Mouse (Mus musculus): ENCODE measurements around the gene Musk. TPM values are rescaled to one million over a fixed set of nuclear protein-coding genes. Genes with fewer than 3 reads are reported as not detected.

The Musk gene
- polyA plus RNA-seq, 1 experiment, result 0.39 TPM

- no peaks in the 10 kb centered on the region for H3K27me3 ChIP-seq (ENCODE audit: control insufficient read depth, insufficient read depth, low read length)
- no peak for TF ChIP-seq CTCF (IDR thresholded peaks at IDR 0.05; ENCODE audit: borderline replicate concordance, control insufficient read depth, extremely low read depth, insufficient read depth, low read length, poor library complexity)
- no peak for TF ChIP-seq POLR2A (IDR thresholded peaks at IDR 0.05; ENCODE audit: control insufficient read depth, extremely low read depth, insufficient read depth, low read length, poor library complexity)
- no peak overlapping the region for H3K4me3 ChIP-seq (ENCODE audit: control insufficient read depth, insufficient read depth, low read length)
- H3K4me1 ChIP-seq (replicated peaks; ENCODE audit: control insufficient read depth, insufficient read depth, low read length), result no peaks in the 10 kb centered on the region
- WGBS, result 98% methylated on average over 7 of the region's 7 CpGs
- H3K36me3 ChIP-seq (ENCODE audit: control insufficient read depth, insufficient read depth, low read length), result no peaks in the 10 kb centered on the region
- DNase-seq, result no peak
- H3K27ac ChIP-seq (ENCODE audit: control insufficient read depth, insufficient read depth, low read length), result no peak overlapping the region
Measured at GRCm38 (mm10) chr4:58374141-58374870, 88.5 kb downstream of the Musk start.

DNA sequence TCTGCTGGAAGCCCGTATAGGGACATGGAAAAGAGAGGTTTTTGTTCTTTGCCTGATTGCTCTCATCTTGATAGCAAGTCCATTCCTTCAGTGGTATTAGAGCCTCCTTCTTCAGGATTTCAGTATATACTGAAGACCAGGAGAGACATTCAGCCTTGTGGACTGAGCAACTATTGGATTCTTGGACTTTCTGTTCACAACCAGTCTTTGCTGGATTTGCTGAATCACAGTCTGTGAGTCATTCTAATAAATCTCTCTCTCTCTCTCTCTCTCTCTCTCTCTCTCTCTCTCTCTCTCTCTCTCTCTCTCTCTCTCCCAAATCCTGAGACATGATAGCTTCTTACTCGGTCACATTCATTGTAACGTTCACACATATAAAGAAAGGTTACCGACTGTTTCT lies 93.4 kb downstream of the Musk start:
- no peaks in the 10 kb centered on the region for H3K4me1 ChIP-seq (replicated peaks; ENCODE audit: control insufficient read depth, insufficient read depth, low read length)
- H3K36me3 ChIP-seq (ENCODE audit: control insufficient read depth, insufficient read depth, low read length), result no peaks in the 10 kb centered on the region
- H3K27ac ChIP-seq (ENCODE audit: control insufficient read depth, insufficient read depth, low read length), result no peak overlapping the region
- DNase-seq, result no peak
- H3K4me3 ChIP-seq (ENCODE audit: control insufficient read depth, insufficient read depth, low read length), result no peak overlapping the region
- H3K27me3 ChIP-seq (ENCODE audit: control insufficient read depth, insufficient read depth, low read length), result no peaks in the 10 kb centered on the region
- TF ChIP-seq CTCF (IDR thresholded peaks at IDR 0.05; ENCODE audit: borderline replicate concordance, control insufficient read depth, extremely low read depth, insufficient read depth, low read length, poor library complexity) (no peak), POLR2A (IDR thresholded peaks at IDR 0.05; ENCODE audit: control insufficient read depth, extremely low read depth, insufficient read depth, low read length, poor library complexity) (no peak)
- WGBS, result 94% methylated on average over 4 of the region's 4 CpGs

- no peaks in the 10 kb centered on the region for H3K36me3 ChIP-seq (ENCODE audit: control insufficient read depth, insufficient read depth, low read length)
- H3K27me3 ChIP-seq (ENCODE audit: control insufficient read depth, insufficient read depth, low read length), result no peaks in the 10 kb centered on the region
- WGBS, result 91% methylated on average over 12 of the region's 12 CpGs
- TF ChIP-seq CTCF (IDR thresholded peaks at IDR 0.05; ENCODE audit: borderline replicate concordance, control insufficient read depth, extremely low read depth, insufficient read depth, low read length, poor library complexity), result no peak
- TF ChIP-seq POLR2A (IDR thresholded peaks at IDR 0.05; ENCODE audit: control insufficient read depth, extremely low read depth, insufficient read depth, low read length, poor library complexity), result no peak
- no peaks in the 10 kb centered on the region for H3K4me1 ChIP-seq (replicated peaks; ENCODE audit: control insufficient read depth, insufficient read depth, low read length)
- H3K4me3 ChIP-seq (ENCODE audit: control insufficient read depth, insufficient read depth, low read length), result no peak overlapping the region
- DNase-seq, result no peak
- no peak overlapping the region for H3K27ac ChIP-seq (ENCODE audit: control insufficient read depth, insufficient read depth, low read length)
Measured at GRCm38 (mm10) chr4:58400861-58401341, 115.1 kb downstream of the Musk start.

DNA sequence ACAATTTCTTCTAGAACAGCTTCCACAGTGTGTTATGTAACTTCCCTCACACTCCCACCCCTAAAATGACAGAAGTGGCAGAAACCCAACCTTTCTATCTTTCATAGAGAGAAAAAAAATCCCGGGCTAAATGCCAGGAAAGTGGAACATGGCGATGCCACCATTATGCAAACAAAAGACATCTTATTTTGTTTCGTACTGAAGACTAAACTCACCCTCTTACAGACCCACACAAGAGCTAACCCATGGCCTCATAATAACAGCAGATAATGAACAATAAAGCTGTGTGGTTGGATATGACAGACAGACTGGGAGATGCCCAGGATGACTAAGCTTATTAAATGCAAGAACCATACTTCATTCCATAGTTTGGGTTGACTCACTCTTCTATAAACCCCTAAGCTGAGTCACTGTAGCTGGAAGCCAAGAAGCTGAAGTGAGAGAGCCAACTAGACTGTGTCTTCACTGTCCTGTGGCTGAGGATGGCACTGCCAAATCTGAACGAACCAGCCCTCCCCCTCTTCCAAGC lies 116.3 kb downstream of the Musk start:
- DNase-seq, result no peak
- no peaks in the 10 kb centered on the region for H3K36me3 ChIP-seq (ENCODE audit: control insufficient read depth, insufficient read depth, low read length)
- no peak for TF ChIP-seq CTCF (IDR thresholded peaks at IDR 0.05; ENCODE audit: borderline replicate concordance, control insufficient read depth, extremely low read depth, insufficient read depth, low read length, poor library complexity)
- H3K27me3 ChIP-seq (ENCODE audit: control insufficient read depth, insufficient read depth, low read length), result no peaks in the 10 kb centered on the region
- no peak overlapping the region for H3K27ac ChIP-seq (ENCODE audit: control insufficient read depth, insufficient read depth, low read length)
- H3K4me3 ChIP-seq (ENCODE audit: control insufficient read depth, insufficient read depth, low read length), result no peak overlapping the region
- no peaks in the 10 kb centered on the region for H3K4me1 ChIP-seq (replicated peaks; ENCODE audit: control insufficient read depth, insufficient read depth, low read length)
- WGBS, result 68% methylated on average over 4 of the region's 4 CpGs

DNA sequence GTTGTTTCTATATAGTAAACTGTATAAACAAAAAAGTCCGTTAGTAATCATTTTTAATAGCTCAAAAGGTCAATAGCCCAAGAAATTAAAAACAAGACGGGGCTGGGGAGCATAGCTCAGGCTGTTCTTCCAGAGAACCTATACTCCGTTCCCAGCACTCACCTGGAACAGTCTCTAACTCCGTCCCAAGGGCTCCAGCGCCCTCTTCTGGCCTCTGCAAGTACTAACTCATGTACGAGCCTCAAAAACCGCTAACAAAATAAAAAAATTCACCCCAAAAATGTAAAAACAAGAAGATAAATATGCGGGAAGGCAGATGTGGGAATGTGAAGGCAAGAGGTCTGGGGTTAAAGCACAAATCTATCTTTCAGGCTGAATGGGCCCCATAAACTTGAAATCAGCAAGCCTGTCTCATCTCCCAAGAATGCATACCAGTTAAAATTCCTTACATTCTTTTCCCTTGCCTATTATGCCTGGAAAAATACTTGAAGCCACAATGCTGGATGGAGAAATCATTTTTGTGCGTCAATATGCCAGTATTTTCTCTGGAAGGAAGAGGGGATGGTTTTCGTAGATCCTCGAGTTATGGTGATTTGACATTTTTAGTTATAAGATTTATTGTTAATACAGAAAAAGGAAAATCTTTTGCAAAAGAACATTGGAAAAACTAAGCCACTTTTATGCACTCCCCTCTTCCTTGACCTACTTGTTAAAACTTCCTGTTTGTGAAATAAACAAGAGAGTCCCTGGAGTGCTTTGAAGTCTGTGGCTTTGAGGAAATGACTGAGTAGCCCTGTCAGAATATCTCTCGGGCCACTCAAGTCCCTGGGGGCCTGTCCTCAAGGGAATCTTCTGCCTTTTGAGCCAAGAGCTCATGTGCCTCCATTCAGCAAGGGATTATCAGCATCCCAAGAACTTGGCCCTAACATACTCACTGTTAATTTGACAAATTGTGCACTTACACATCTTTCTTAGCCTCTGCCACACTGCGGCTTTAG lies 127.7 kb downstream of the Musk start:
- WGBS, result 89% methylated on average over 13 of the region's 13 CpGs

GRCm38 (mm10) chr4:58415537-58415936 lies 129.8 kb downstream of the Musk start:
- H3K4me1 ChIP-seq (replicated peaks; ENCODE audit: control insufficient read depth, insufficient read depth, low read length), result no peaks in the 10 kb centered on the region
- no peak overlapping the region for H3K27ac ChIP-seq (ENCODE audit: control insufficient read depth, insufficient read depth, low read length)
- 96% methylated on average over 3 of the region's 3 CpGs for WGBS
- H3K27me3 ChIP-seq (ENCODE audit: control insufficient read depth, insufficient read depth, low read length), result no peaks in the 10 kb centered on the region
- DNase-seq, result no peak
- no peak overlapping the region for H3K4me3 ChIP-seq (ENCODE audit: control insufficient read depth, insufficient read depth, low read length)
- TF ChIP-seq POLR2A (IDR thresholded peaks at IDR 0.05; ENCODE audit: control insufficient read depth, extremely low read depth, insufficient read depth, low read length, poor library complexity), result no peak
- no peaks in the 10 kb centered on the region for H3K36me3 ChIP-seq (ENCODE audit: control insufficient read depth, insufficient read depth, low read length)

More for the DNA sequence above, 127.7 kb downstream of the Musk start:
- H3K27me3 ChIP-seq (ENCODE audit: control insufficient read depth, insufficient read depth, low read length), result no peaks in the 10 kb centered on the region
- H3K27ac ChIP-seq (ENCODE audit: control insufficient read depth, insufficient read depth, low read length), result no peak overlapping the region
- no peak for TF ChIP-seq POLR2A (IDR thresholded peaks at IDR 0.05; ENCODE audit: control insufficient read depth, extremely low read depth, insufficient read depth, low read length, poor library complexity)
- TF ChIP-seq CTCF (IDR thresholded peaks at IDR 0.05; ENCODE audit: borderline replicate concordance, control insufficient read depth, extremely low read depth, insufficient read depth, low read length, poor library complexity), result no peak
- H3K4me1 ChIP-seq (replicated peaks; ENCODE audit: control insufficient read depth, insufficient read depth, low read length), result no peaks in the 10 kb centered on the region
- H3K4me3 ChIP-seq (ENCODE audit: control insufficient read depth, insufficient read depth, low read length), result no peak overlapping the region
- H3K36me3 ChIP-seq (ENCODE audit: control insufficient read depth, insufficient read depth, low read length), result no peaks in the 10 kb centered on the region
- DNase-seq, result no peak

Measured in thymus, adult 2 months (tissue).